Mouse (Mus musculus): ENCODE data around the gene Ces2e. TPM values are rescaled to one million over a fixed set of nuclear protein-coding genes. Genes with fewer than 3 reads are reported as not detected.

Gene Ces2e
- polyA plus RNA-seq, 1 experiment from 2014 or later, result 63.9 TPM

DNA sequence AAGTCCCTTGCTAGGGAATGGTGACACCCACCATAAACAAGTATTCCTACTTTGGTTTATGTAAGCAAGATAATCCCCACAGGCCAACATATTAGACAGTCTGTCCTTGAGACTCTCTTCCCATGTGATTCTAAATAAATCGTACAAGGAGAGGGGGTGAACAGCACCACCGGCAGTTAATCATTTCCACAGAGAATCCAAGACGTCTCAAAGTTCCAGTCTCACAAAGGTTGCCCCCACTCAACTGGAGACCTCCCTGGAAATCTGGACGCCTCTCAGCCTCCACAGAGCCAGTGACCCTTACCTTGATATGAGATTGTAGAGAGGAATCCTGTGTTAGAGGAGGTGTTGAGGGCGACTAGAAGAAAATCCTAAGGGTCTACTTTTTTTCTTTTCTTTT, 23.0 kb downstream of the Ces2e start:
- WGBS, result 72% methylated on average over 5 of the region's 5 CpGs
- Histone ChIP-seq H3K27ac (ENCODE audit: low read length) (no peak overlapping the region), H3K4me3 (ENCODE audit: low read length) (no peak overlapping the region), H3K36me3 (ENCODE audit: control insufficient read depth, insufficient read depth, low read length) (no peaks in the 10 kb centered on the region), H3K4me1 (ENCODE audit: control insufficient read depth, insufficient read depth, low read length) (no peaks in the 10 kb centered on the region), H3K4me2 (ENCODE audit: low read depth, low read length) (no peak overlapping the region), H3K9ac (ENCODE audit: low read depth, low read length) (no peak overlapping the region), H3K27me3 (replicated peaks; ENCODE audit: control insufficient read depth, insufficient read depth, low read length) (no peaks in the 10 kb centered on the region), H3K9me3 (ENCODE audit: control insufficient read depth, low read length) (no peaks in the 10 kb centered on the region)
- no peak for ATAC-seq

DNA sequence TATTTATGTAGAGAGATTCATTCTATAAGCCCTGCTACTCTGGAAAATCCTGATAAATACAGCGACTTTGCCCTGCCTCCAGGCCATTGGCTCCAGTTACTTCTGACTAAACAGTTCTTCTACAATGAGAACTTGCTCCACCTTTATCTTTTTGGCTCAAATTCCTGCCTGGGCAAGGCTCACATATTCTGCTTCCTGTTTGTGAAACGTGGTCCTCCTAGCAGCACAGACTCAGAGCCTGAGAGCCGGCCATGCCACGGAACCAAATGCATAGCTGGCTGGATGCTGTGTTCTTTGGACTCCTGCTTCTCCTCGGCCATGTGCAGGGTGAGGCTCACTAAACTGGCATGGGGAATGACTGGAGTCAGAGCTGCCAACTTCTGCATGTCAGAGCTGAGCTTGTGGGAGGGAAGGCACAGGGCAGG, 35.5 kb downstream of the Ces2e start, which contains the start of gene Ces2g:
Gene Ces2g, plus strand, starts transcription at position 182 of the 425 bp plus-strand sequence.
- H3K36me3 ChIP-seq (ENCODE audit: control insufficient read depth, insufficient read depth, low read length), result no peaks in the 10 kb centered on the region
- no peak for ATAC-seq
- H3K27ac ChIP-seq (ENCODE audit: low read length), result no peak within 1 kb of the TSS
- no peak within 1 kb of the TSS for H3K9ac ChIP-seq (ENCODE audit: low read depth, low read length)
- no peaks in the 10 kb centered on the region for H3K27me3 ChIP-seq (replicated peaks; ENCODE audit: control insufficient read depth, insufficient read depth, low read length)
- no peak within 1 kb of the TSS for H3K4me2 ChIP-seq (ENCODE audit: low read depth, low read length)
- 59% methylated on average over 5 of the region's 5 CpGs for WGBS
- no peak within 1 kb of the TSS for H3K4me3 ChIP-seq (ENCODE audit: low read length)
- H3K9me3 ChIP-seq (ENCODE audit: control insufficient read depth, low read length), result no peaks in the 10 kb centered on the region
- H3K4me1 ChIP-seq (ENCODE audit: control insufficient read depth, insufficient read depth, low read length), result no peaks in the 10 kb centered on the region

DNA sequence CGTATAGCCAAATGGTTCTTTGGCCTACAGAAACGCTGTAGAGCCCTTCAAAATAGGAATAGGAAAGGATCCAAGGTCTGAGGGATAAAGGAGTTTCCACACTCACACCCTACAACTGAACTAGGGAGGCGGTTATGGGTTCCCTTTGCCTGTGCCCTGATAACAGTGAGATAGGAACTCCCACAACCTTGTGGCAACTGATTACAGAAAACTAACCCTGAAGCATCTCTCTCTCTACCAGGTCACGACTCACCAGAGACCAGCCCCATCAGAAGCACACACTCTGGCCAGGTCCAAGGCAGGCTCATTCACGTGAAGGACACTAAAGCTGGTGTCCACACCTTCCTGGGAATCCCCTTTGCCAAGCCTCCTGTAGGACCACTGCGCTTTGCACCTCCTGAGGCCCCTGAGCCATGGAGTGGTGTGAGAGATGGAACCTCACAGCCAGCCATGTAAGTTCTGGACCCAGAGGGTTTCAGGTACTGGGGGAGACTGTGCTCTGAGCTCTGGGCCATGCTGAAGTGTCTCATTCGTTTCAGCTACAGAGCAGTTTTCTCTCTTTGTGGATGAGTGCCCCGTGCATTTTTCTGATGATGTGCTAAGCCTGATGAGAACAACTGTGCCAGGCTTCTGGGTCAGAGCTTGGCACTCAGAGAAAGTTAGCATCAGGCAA, 36.3 kb downstream of the Ces2e start:
- no peak overlapping the region for H3K9ac ChIP-seq (ENCODE audit: low read depth, low read length)
- peak; percentile 78 for ATAC-seq
- H3K27me3 ChIP-seq (replicated peaks; ENCODE audit: control insufficient read depth, insufficient read depth, low read length), result no peaks in the 10 kb centered on the region
- H3K4me1 ChIP-seq (ENCODE audit: control insufficient read depth, insufficient read depth, low read length), result no peaks in the 10 kb centered on the region
- no peak overlapping the region for H3K4me3 ChIP-seq (ENCODE audit: low read length)
- no peak overlapping the region for H3K27ac ChIP-seq (ENCODE audit: low read length)
- WGBS, result 77% methylated on average over 8 of the region's 8 CpGs
- no peaks in the 10 kb centered on the region for H3K9me3 ChIP-seq (ENCODE audit: control insufficient read depth, low read length)
- no peak overlapping the region for H3K4me2 ChIP-seq (ENCODE audit: low read depth, low read length)
- no peaks in the 10 kb centered on the region for H3K36me3 ChIP-seq (ENCODE audit: control insufficient read depth, insufficient read depth, low read length)

DNA sequence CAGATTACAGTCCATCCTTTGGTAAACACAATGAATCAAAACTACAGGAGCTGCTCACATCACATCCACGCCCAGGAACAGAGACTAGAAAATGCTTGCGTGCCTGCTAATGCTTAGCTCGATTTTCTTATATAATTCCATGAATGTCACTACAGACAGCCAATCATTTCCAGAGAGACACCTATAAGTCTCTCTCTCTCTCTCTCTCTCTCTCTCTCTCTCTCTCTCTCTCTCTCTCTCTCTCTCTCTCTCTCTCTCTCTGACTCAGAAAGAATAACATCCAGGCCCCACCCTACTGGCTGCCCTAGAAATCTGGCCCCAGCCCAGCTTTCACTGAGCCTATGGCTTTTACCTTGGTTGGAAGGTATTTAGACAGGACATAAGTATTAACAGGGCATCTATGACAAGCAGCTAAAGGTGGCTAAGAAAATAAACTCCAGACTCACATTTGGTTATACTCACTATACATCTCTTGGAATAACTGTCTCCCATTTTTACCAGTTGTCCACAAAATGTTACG, 37.4 kb downstream of the Ces2e start:
- H3K27ac ChIP-seq (ENCODE audit: low read length), result no peak overlapping the region
- no peaks in the 10 kb centered on the region for H3K27me3 ChIP-seq (replicated peaks; ENCODE audit: control insufficient read depth, insufficient read depth, low read length)
- no peak overlapping the region for H3K4me3 ChIP-seq (ENCODE audit: low read length)
- H3K36me3 ChIP-seq (ENCODE audit: control insufficient read depth, insufficient read depth, low read length), result no peaks in the 10 kb centered on the region
- H3K4me2 ChIP-seq (ENCODE audit: low read depth, low read length), result no peak overlapping the region
- H3K9ac ChIP-seq (ENCODE audit: low read depth, low read length), result no peak overlapping the region
- no peak for ATAC-seq
- H3K9me3 ChIP-seq (ENCODE audit: control insufficient read depth, low read length), result no peaks in the 10 kb centered on the region
- WGBS, result 73% methylated on average over 4 of the region's 4 CpGs
- no peaks in the 10 kb centered on the region for H3K4me1 ChIP-seq (ENCODE audit: control insufficient read depth, insufficient read depth, low read length)

DNA sequence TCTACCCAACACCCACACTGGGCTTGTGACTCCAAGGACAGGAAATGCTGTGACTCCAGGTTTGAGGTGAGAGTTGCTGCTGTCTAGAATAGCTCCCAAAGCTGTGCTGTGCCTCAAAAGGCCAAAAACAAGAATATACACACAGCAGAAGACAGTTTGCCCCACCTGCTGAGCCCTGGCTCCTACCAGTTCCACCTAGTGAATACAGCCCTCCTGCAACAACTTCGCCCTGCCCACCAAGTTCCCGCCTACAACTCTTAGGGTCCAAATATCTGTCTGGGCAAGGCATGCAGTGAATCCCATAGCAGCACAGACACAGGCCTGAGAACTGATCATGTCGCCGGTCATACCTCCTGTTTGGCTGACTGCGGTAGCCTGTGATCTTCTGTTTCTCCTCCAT, 58.1 kb downstream of the Ces2e start:
- ATAC-seq, result no peak
- H3K27ac ChIP-seq (ENCODE audit: low read length), result no peak overlapping the region
- no peaks in the 10 kb centered on the region for H3K4me1 ChIP-seq (ENCODE audit: control insufficient read depth, insufficient read depth, low read length)
- H3K36me3 ChIP-seq (ENCODE audit: control insufficient read depth, insufficient read depth, low read length), result no peaks in the 10 kb centered on the region
- H3K27me3 ChIP-seq (replicated peaks; ENCODE audit: control insufficient read depth, insufficient read depth, low read length), result no peaks in the 10 kb centered on the region
- no peak overlapping the region for H3K9ac ChIP-seq (ENCODE audit: low read depth, low read length)
- no peaks in the 10 kb centered on the region for H3K9me3 ChIP-seq (ENCODE audit: control insufficient read depth, low read length)
- no peak overlapping the region for H3K4me3 ChIP-seq (ENCODE audit: low read length)
- H3K4me2 ChIP-seq (ENCODE audit: low read depth, low read length), result no peak overlapping the region
- 93% methylated on average over 5 of the region's 5 CpGs for WGBS

Other genes with a start within 250 kb of the Ces2e start
- 8.0 and 8.7 TPM in 2 replicates for gene Ces2a, start 192.3 kb upstream of the Ces2e start, polyA plus RNA-seq (2015; fragmentation: Nextera tagmentation; extraction: Ambion mirVana)
- 0.92 and 0.95 TPM in 2 replicates for gene Ces2b, start 94.7 kb upstream of the Ces2e start, polyA plus RNA-seq (2015; fragmentation: Nextera tagmentation; extraction: Ambion mirVana)
- 2.5 and 2.7 TPM in 2 replicates for gene Ces2c, start 79.2 kb upstream of the Ces2e start, polyA plus RNA-seq (2015; fragmentation: Nextera tagmentation; extraction: Ambion mirVana)
- not detected in 2 replicates for gene Ces2f, start 21.1 kb downstream of the Ces2e start, polyA plus RNA-seq (2015; fragmentation: Nextera tagmentation; extraction: Ambion mirVana)
- gene Ces2g, start 35.5 kb downstream of the Ces2e start, polyA plus RNA-seq (2015; fragmentation: Nextera tagmentation; extraction: Ambion mirVana), result 0.80 and 0.97 TPM in 2 replicates
- 0.05 TPM in 1 of 2 replicates, not detected in the other for gene Ces2h, start 74.6 kb downstream of the Ces2e start, polyA plus RNA-seq (2015; fragmentation: Nextera tagmentation; extraction: Ambion mirVana)
- not detected in 2 replicates for gene Ces3a, start 122.3 kb downstream of the Ces2e start, polyA plus RNA-seq (2015; fragmentation: Nextera tagmentation; extraction: Ambion mirVana)
- not detected in 2 replicates for gene Ces3b, start 157.5 kb downstream of the Ces2e start, polyA plus RNA-seq (2015; fragmentation: Nextera tagmentation; extraction: Ambion mirVana)
- gene Ces4a, start 205.5 kb downstream of the Ces2e start, polyA plus RNA-seq (2015; fragmentation: Nextera tagmentation; extraction: Ambion mirVana), result not detected in 2 replicates
- 27.4 and 28.2 TPM in 2 replicates for gene Cbfb, start 244.4 kb downstream of the Ces2e start, polyA plus RNA-seq (2015; fragmentation: Nextera tagmentation; extraction: Ambion mirVana)